Mouse (Mus musculus) midbrain, embryonic 13.5 days (tissue): ENCODE data around the gene Gm12166. TPM values are rescaled to one million over a fixed set of nuclear protein-coding genes. Genes with fewer than 3 reads are reported as not detected.
"Not testable (repeated sequence)": the region's sequence is repeated elsewhere in the genome, so short reads cannot be mapped to it uniquely, and the experiment has no call there.

Experiments used
- ATAC-seq: fragments of 200-750 bp; cut with Nextera tagmentation; 2 replicates; pipeline ENCODE4 v1.8.0; 2017; ENCODE audit warnings: mild to moderate bottlenecking, moderate TSS enrichment, moderate library complexity
- H3K27ac ChIP-seq: fragments of 300-500 bp; sonication (generic); 2 replicates; pipeline ENCODE4 v1.5.1; 2015; ENCODE audit warnings: inconsistent platforms, mild to moderate bottlenecking, moderate library complexity
- H3K27me3 ChIP-seq: fragments of 300-500 bp; sonication (generic); 2 replicates; pipeline ENCODE4 v1.6.1; 2015; ENCODE audit warnings: mild to moderate bottlenecking, inconsistent platforms
- H3K36me3 ChIP-seq: fragments of 300-500 bp; sonication (generic); 2 replicates; pipeline ENCODE4 v1.6.1; 2015; ENCODE audit warnings: mild to moderate bottlenecking, inconsistent platforms
- H3K4me1 ChIP-seq: fragments of 300-500 bp; sonication (generic); replicated peaks from 2 replicates; pipeline ENCODE4 v1.6.1; 2015; ENCODE audit warnings: inconsistent platforms
- H3K4me2 ChIP-seq: fragments of 300-500 bp; sonication (generic); replicated peaks from 2 replicates; pipeline ENCODE4 v1.6.1; 2015; ENCODE audit warnings: moderate library complexity, mild to moderate bottlenecking, inconsistent platforms
- H3K4me3 ChIP-seq: fragments of 300-500 bp; sonication (generic); replicated peaks from 2 replicates; pipeline ENCODE4 v1.5.1; 2015; ENCODE audit warnings: mild to moderate bottlenecking, inconsistent platforms
- H3K9ac ChIP-seq: fragments of 300-500 bp; sonication (generic); replicated peaks from 2 replicates; pipeline ENCODE4 v1.6.1; 2015; ENCODE audit warnings: mild to moderate bottlenecking, inconsistent platforms
- H3K9me3 ChIP-seq: fragments of 300-500 bp; sonication (generic); 2 replicates; pipeline ENCODE4 v1.6.1; 2016; ENCODE audit warnings: mild to moderate bottlenecking, inconsistent platforms
- WGBS: fragments of 180-500 bp; shearing (Covaris S2); methylation state at CpG from one replicate; pipeline ENCODE4 v1.1.7; 2015; 5-methylcytosine and 5-hydroxymethylcytosine counted together
- polyA plus RNA-seq: library from polyadenylated mRNA; unstranded; fragments of >200 nt; fragmentation: Nextera tagmentation; extraction: Ambion mirVana; gene quantifications from 2 replicates; pipeline ENCODE4 v1.2.1, GENCODE M21; 2015

Gm12166 gene
- polyA plus RNA-seq: 6.1 and 7.1 TPM in 2 replicates

- not testable (repeated sequence) for H3K9ac ChIP-seq, H3K27ac ChIP-seq, H3K36me3 ChIP-seq, ATAC-seq, H3K4me2 ChIP-seq, H3K27me3 ChIP-seq, H3K4me3 ChIP-seq, H3K9me3 ChIP-seq
- 24% methylated on average over 19 of the region's 19 CpGs for WGBS
- peaks cover 11% of the 10 kb centered on the region for H3K4me1 ChIP-seq
These were observed at the start of gene Gm12166 for GRCm38 (mm10) chr11:46052105-46052659. Gm12166 (minus strand) TSS chr11:46052321.

GRCm38 (mm10) chr11:46097062-46097461, 44.9 kb upstream of the Gm12166 start:
- Histone ChIP-seq H3K4me2 (no peak overlapping the region), H3K27me3 (no peaks in the 10 kb centered on the region), H3K9me3 (no peaks in the 10 kb centered on the region), H3K9ac (no peak overlapping the region), H3K36me3 (peaks cover 41% of the 10 kb centered on the region), H3K27ac (no peak overlapping the region), H3K4me3 (no peak overlapping the region), H3K4me1 (no peaks in the 10 kb centered on the region)
- no peak for ATAC-seq
- 93% methylated on average over 3 of the region's 3 CpGs for WGBS

GRCm38 (mm10) chr11:46096265-46096649, 44.1 kb upstream of the Gm12166 start:
- no peak overlapping the region for H3K9ac ChIP-seq
- no peak for ATAC-seq
- no peak overlapping the region for H3K4me2 ChIP-seq
- no peak overlapping the region for H3K27ac ChIP-seq
- H3K4me3 ChIP-seq: no peak overlapping the region
- H3K36me3 ChIP-seq: peaks cover 40% of the 10 kb centered on the region
- no peaks in the 10 kb centered on the region for H3K27me3 ChIP-seq
- 93% methylated on average over 6 of the region's 6 CpGs for WGBS
- H3K9me3 ChIP-seq: no peaks in the 10 kb centered on the region
- no peaks in the 10 kb centered on the region for H3K4me1 ChIP-seq

- ATAC-seq: no peak
- no peaks in the 10 kb centered on the region for H3K9me3 ChIP-seq
- no peak overlapping the region for H3K4me2 ChIP-seq
- H3K36me3 ChIP-seq: peaks cover 34% of the 10 kb centered on the region
- no peaks in the 10 kb centered on the region for H3K4me1 ChIP-seq
- H3K4me3 ChIP-seq: no peak overlapping the region
- H3K27me3 ChIP-seq: no peaks in the 10 kb centered on the region
- WGBS: 74% methylated on average over 9 of the region's 9 CpGs
- no peak overlapping the region for H3K9ac ChIP-seq
- no peak overlapping the region for H3K27ac ChIP-seq
These were observed 43.5 kb upstream of the Gm12166 start for GRCm38 (mm10) chr11:46095477-46096264.

- WGBS: 87% methylated on average over 4 of the region's 4 CpGs
- H3K27ac ChIP-seq: no peak overlapping the region
These were observed 40.0 kb upstream of the Gm12166 start for GRCm38 (mm10) chr11:46092121-46092520.

GRCm38 (mm10) chr11:46090951-46091667, 39.0 kb upstream of the Gm12166 start:
- Histone ChIP-seq H3K27me3 (no peaks in the 10 kb centered on the region), H3K9me3 (no peaks in the 10 kb centered on the region), H3K36me3 (peaks cover 16% of the 10 kb centered on the region), H3K9ac (no peak overlapping the region), H3K27ac (no peak overlapping the region), H3K4me2 (no peak overlapping the region), H3K4me3 (no peak overlapping the region), H3K4me1 (no peaks in the 10 kb centered on the region)
- no peak for ATAC-seq
- WGBS: 72% methylated on average over 10 of the region's 10 CpGs

More at GRCm38 (mm10) chr11:46092121-46092520, 40.0 kb upstream of the Gm12166 start:
- no peak for ATAC-seq
- Histone ChIP-seq H3K4me3 (no peak overlapping the region), H3K9ac (no peak overlapping the region), H3K27me3 (no peaks in the 10 kb centered on the region), H3K9me3 (no peaks in the 10 kb centered on the region), H3K36me3 (peaks cover 19% of the 10 kb centered on the region), H3K4me2 (no peak overlapping the region), H3K4me1 (no peaks in the 10 kb centered on the region)

- Histone ChIP-seq H3K27me3 (no peaks in the 10 kb centered on the region), H3K27ac (no peak overlapping the region), H3K4me2 (no peak overlapping the region), H3K36me3 (peaks cover 7% of the 10 kb centered on the region), H3K9me3 (no peaks in the 10 kb centered on the region), H3K4me3 (no peak overlapping the region), H3K9ac (no peak overlapping the region), H3K4me1 (no peaks in the 10 kb centered on the region)
- WGBS: 91% methylated on average over 10 of the region's 10 CpGs
- ATAC-seq: no peak
These were observed 38.1 kb upstream of the Gm12166 start for GRCm38 (mm10) chr11:46090036-46090725.

- no peaks in the 10 kb centered on the region for H3K27me3 ChIP-seq
- H3K9ac ChIP-seq: no peak overlapping the region
- no peak overlapping the region for H3K4me2 ChIP-seq
- no peak overlapping the region for H3K4me3 ChIP-seq
- 89% methylated on average over 4 of the region's 4 CpGs for WGBS
- no peaks in the 10 kb centered on the region for H3K36me3 ChIP-seq
- H3K27ac ChIP-seq: no peak overlapping the region
- H3K9me3 ChIP-seq: no peaks in the 10 kb centered on the region
- ATAC-seq: no peak
- H3K4me1 ChIP-seq: no peaks in the 10 kb centered on the region
These were observed 37.1 kb upstream of the Gm12166 start for GRCm38 (mm10) chr11:46089081-46089713.

GRCm38 (mm10) chr11:46086446-46086845, 34.3 kb upstream of the Gm12166 start:
- no peaks in the 10 kb centered on the region for H3K4me1 ChIP-seq
- H3K36me3 ChIP-seq: no peaks in the 10 kb centered on the region; the same call in 1 of the 2 replicates
- no peak overlapping the region for H3K9ac ChIP-seq
- H3K9me3 ChIP-seq: no peaks in the 10 kb centered on the region
- no peak overlapping the region for H3K4me3 ChIP-seq
- no peak overlapping the region for H3K27ac ChIP-seq
- WGBS: 91% methylated on average over 3 of the region's 3 CpGs
- H3K4me2 ChIP-seq: no peak overlapping the region
- H3K27me3 ChIP-seq: no peaks in the 10 kb centered on the region
- no peak for ATAC-seq

- Histone ChIP-seq H3K9ac (no peak overlapping the region), H3K4me2 (no peak overlapping the region), H3K27ac (no peak overlapping the region), H3K27me3 (no peaks in the 10 kb centered on the region), H3K4me1 (no peaks in the 10 kb centered on the region), H3K4me3 (no peak overlapping the region), H3K36me3 (no peaks in the 10 kb centered on the region; the same call in 1 of the 2 replicates), H3K9me3 (no peaks in the 10 kb centered on the region)
- 95% methylated on average over 10 of the region's 10 CpGs for WGBS
- ATAC-seq: no peak
These were observed 33.5 kb upstream of the Gm12166 start for GRCm38 (mm10) chr11:46085398-46086163.

GRCm38 (mm10) chr11:46084568-46084967, 32.4 kb upstream of the Gm12166 start:
- Histone ChIP-seq H3K9me3 (no peaks in the 10 kb centered on the region), H3K4me1 (no peaks in the 10 kb centered on the region), H3K9ac (no peak overlapping the region), H3K27me3 (no peaks in the 10 kb centered on the region), H3K27ac (no peak overlapping the region), H3K4me2 (no peak overlapping the region), H3K4me3 (no peak overlapping the region), H3K36me3 (no peaks in the 10 kb centered on the region; the same call in 1 of the 2 replicates)
- WGBS: 87% methylated on average over 3 of the region's 3 CpGs
- ATAC-seq: no peak
